Mouse (Mus musculus) olfactory bulb, adult 2 months (tissue): ENCODE data around the gene Ldlrad3. TPM values are rescaled to one million over a fixed set of nuclear protein-coding genes. Genes with fewer than 3 reads are reported as not detected.

Experiments used
- H3K27ac ChIP-seq: fragments of 200-500 bp; 2 replicates; pipeline ENCODE4 v1.5.1; 2012; ENCODE audit warnings: low read depth, low read length; ENCODE audit not compliant: insufficient read depth
- H3K4me1 ChIP-seq: fragments of 200-500 bp; 2 replicates; pipeline ENCODE4 v1.6.1; 2012; ENCODE audit warnings: low read length; ENCODE audit not compliant: control insufficient read depth, insufficient read depth
- H3K4me3 ChIP-seq: fragments of 200-500 bp; 2 replicates; pipeline ENCODE4 v1.5.1; 2012; ENCODE audit warnings: mild to moderate bottlenecking, low read depth, low read length, moderate library complexity; ENCODE audit not compliant: insufficient read depth
- CTCF ChIP-seq: fragments of 200-500 bp; IDR thresholded peaks from 2 replicates; pipeline ENCODE4 v1.5.1; 2012; ENCODE audit warnings: low read depth, mild to moderate bottlenecking, low read length, moderate library complexity; ENCODE audit not compliant: insufficient read depth
- POLR2A ChIP-seq: fragments of 200-500 bp; IDR thresholded peaks from 2 replicates; pipeline ENCODE4 v1.6.1; 2012; ENCODE audit warnings: mild to moderate bottlenecking, low read depth, low read length, moderate library complexity; ENCODE audit not compliant: insufficient read depth
- WGBS: fragments of 180-500 bp; shearing (Covaris S2); methylation state at CpG from one replicate; pipeline ENCODE4 v1.1.7; 2018; 5-methylcytosine and 5-hydroxymethylcytosine counted together
- polyA plus RNA-seq: library from polyadenylated mRNA; stranded (reverse); fragments of >200 nt; gene quantifications from 2 replicates; pipeline ENCODE4 v1.2.4, GENCODE M21; 2012; ENCODE audit warnings: low replicate concordance; ENCODE audit not compliant: missing spikeins, insufficient read depth, insufficient read length

Ldlrad3 gene
- polyA plus RNA-seq, 1 experiment: not detected

- TF ChIP-seq CTCF (no peak), POLR2A (no peak)
- Histone ChIP-seq H3K27ac (no peak overlapping the region), H3K4me1 (no peaks in the 10 kb centered on the region), H3K4me3 (no peak overlapping the region)
- 93% methylated on average over 3 of the region's 3 CpGs for WGBS
Measured at GRCm38 (mm10) chr2:101925183-101925582, 261.0 kb downstream of the Ldlrad3 start.

- TF ChIP-seq POLR2A (no peak), CTCF (no peak)
- no peak overlapping the region for H3K4me3 ChIP-seq
- no peak overlapping the region for H3K27ac ChIP-seq
- 93% methylated on average over 4 of the region's 4 CpGs for WGBS
- H3K4me1 ChIP-seq: peaks cover 8% of the 10 kb centered on the region
Measured at GRCm38 (mm10) chr2:101923181-101923580, 263.0 kb downstream of the Ldlrad3 start.

- Histone ChIP-seq H3K27ac (no peak overlapping the region), H3K4me1 (peaks cover 8% of the 10 kb centered on the region), H3K4me3 (no peak overlapping the region)
- WGBS: 95% methylated on average over 4 of the region's 4 CpGs
- TF ChIP-seq CTCF (no peak), POLR2A (no peak)
Measured at GRCm38 (mm10) chr2:101922302-101922701, 263.9 kb downstream of the Ldlrad3 start.

GRCm38 (mm10) chr2:101920136-101920554, 266.0 kb downstream of the Ldlrad3 start:
- Histone ChIP-seq H3K4me1 (peaks cover 8% of the 10 kb centered on the region), H3K27ac (peak overlapping the region; percentile 84), H3K4me3 (no peak overlapping the region)
- TF ChIP-seq CTCF: no peak
- TF ChIP-seq POLR2A: no peak
- WGBS: 26% methylated on average over 2 of the region's 2 CpGs

GRCm38 (mm10) chr2:101918518-101918917, 267.7 kb downstream of the Ldlrad3 start:
- TF ChIP-seq POLR2A (no peak), CTCF (no peak)
- Histone ChIP-seq H3K4me1 (peaks cover 8% of the 10 kb centered on the region), H3K4me3 (no peak overlapping the region), H3K27ac (no peak overlapping the region)
- 75% methylated on average over 7 of the region's 7 CpGs for WGBS

- H3K27ac ChIP-seq: no peak overlapping the region
- peaks cover 21% of the 10 kb centered on the region for H3K4me1 ChIP-seq
- WGBS: 89% methylated on average over 15 of the region's 15 CpGs
- H3K4me3 ChIP-seq: no peak overlapping the region
- TF ChIP-seq POLR2A (no peak), CTCF (no peak)
Measured at GRCm38 (mm10) chr2:101909326-101910080, 276.7 kb downstream of the Ldlrad3 start.

GRCm38 (mm10) chr2:101908773-101909172, 277.4 kb downstream of the Ldlrad3 start:
- peaks cover 21% of the 10 kb centered on the region for H3K4me1 ChIP-seq
- H3K27ac ChIP-seq: peak overlapping the region; percentile 23; the same call in 1 of the 2 replicates
- WGBS: 46% methylated on average over 13 of the region's 13 CpGs
- TF ChIP-seq CTCF (no peak), POLR2A (no peak)
- H3K4me3 ChIP-seq: no peak overlapping the region

- 79% methylated on average over 10 of the region's 10 CpGs for WGBS
- peaks cover 21% of the 10 kb centered on the region for H3K4me1 ChIP-seq
- TF ChIP-seq POLR2A (no peak), CTCF (no peak)
- no peak overlapping the region for H3K4me3 ChIP-seq
- no peak overlapping the region for H3K27ac ChIP-seq
Measured at GRCm38 (mm10) chr2:101907386-101908022, 278.7 kb downstream of the Ldlrad3 start.

- Histone ChIP-seq H3K4me1 (peaks cover 21% of the 10 kb centered on the region), H3K4me3 (no peak overlapping the region), H3K27ac (no peak overlapping the region)
- no peak for TF ChIP-seq POLR2A
- TF ChIP-seq CTCF: no peak
- 60% methylated on average over 5 of the region's 5 CpGs for WGBS
Measured at GRCm38 (mm10) chr2:101906379-101906690, 279.9 kb downstream of the Ldlrad3 start.
